Mouse (Mus musculus) forebrain, embryonic 15.5 days (tissue): Measurements from ENCODE around the gene Phka2. TPM values are rescaled to one million over a fixed set of nuclear protein-coding genes. Genes with fewer than 3 reads are reported as not detected.
A peak's percentile ranks its signal among the peaks of the same experiment; 100 is the strongest.

Source experiments
- ATAC-seq: fragments of 200-750 bp; cut with Nextera tagmentation; replicated peaks from 2 replicates; pipeline ENCODE4 v1.8.0; 2017; ENCODE audit warnings: mild to moderate bottlenecking, moderate TSS enrichment, moderate library complexity
- H3K27ac ChIP-seq: fragments of 300-500 bp; sonication (generic); replicated peaks from 2 replicates; pipeline ENCODE4 v1.5.1; 2015; ENCODE audit warnings: mild to moderate bottlenecking, inconsistent platforms
- H3K27me3 ChIP-seq: fragments of 300-500 bp; sonication (generic); 2 replicates; pipeline ENCODE4 v1.6.1; 2015; ENCODE audit warnings: inconsistent platforms
- H3K36me3 ChIP-seq: fragments of 300-500 bp; sonication (generic); 2 replicates; pipeline ENCODE4 v1.6.1; 2015; ENCODE audit warnings: mild to moderate bottlenecking, inconsistent platforms
- H3K4me1 ChIP-seq: fragments of 300-500 bp; sonication (generic); 2 replicates; pipeline ENCODE4 v1.6.1; 2015; ENCODE audit warnings: inconsistent platforms
- H3K4me2 ChIP-seq: fragments of 300-500 bp; sonication (generic); replicated peaks from 2 replicates; pipeline ENCODE4 v1.6.1; 2015; ENCODE audit warnings: mild to moderate bottlenecking, inconsistent platforms
- H3K4me3 ChIP-seq: fragments of 300-500 bp; sonication (generic); 2 replicates; pipeline ENCODE4 v1.5.1; 2015; ENCODE audit warnings: mild to moderate bottlenecking, inconsistent platforms
- H3K9ac ChIP-seq: fragments of 300-500 bp; sonication (generic); replicated peaks from 2 replicates; pipeline ENCODE4 v1.6.1; 2015; ENCODE audit warnings: mild to moderate bottlenecking, inconsistent platforms
- H3K9me3 ChIP-seq: fragments of 300-500 bp; sonication (generic); 2 replicates; pipeline ENCODE4 v1.6.1; 2016; ENCODE audit warnings: inconsistent platforms
- WGBS: fragments of 180-500 bp; shearing (Covaris S2); methylation state at CpG from one replicate; pipeline ENCODE4 v1.1.7; 2015; ENCODE audit warnings: mixed read lengths; 5-methylcytosine and 5-hydroxymethylcytosine counted together
- polyA plus RNA-seq: library from polyadenylated mRNA; unstranded; fragments of >200 nt; fragmentation: Nextera tagmentation; extraction: Ambion mirVana; gene quantifications from 2 replicates; pipeline ENCODE4 v1.2.1, GENCODE M21; 2015

Gene Phka2
- polyA plus RNA-seq, 1 experiment from 2014 or later = 11.7 TPM

DNA sequence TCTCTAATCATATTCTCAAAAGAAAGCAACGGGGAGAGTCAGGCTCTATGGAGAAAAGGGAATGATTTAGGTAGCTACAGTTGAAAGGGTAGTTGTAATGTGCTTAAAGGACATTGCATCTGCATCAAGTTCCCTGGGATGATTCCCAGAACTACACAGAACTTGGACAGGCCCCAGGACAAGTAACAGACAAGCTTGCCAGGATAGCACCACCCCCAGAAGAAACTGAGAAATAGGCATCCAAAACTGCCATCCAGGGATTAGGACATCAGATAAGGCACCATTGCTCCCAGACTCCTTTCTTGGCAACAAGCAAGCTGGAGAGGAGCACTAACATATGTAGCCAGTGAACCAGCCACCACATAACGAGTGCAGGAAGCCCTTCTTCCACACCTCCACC is 40.8 kb downstream of the Phka2 start:
- no peak overlapping the region for H3K9ac ChIP-seq
- H3K9me3 ChIP-seq = no peaks in the 10 kb centered on the region
- H3K27ac ChIP-seq = no peak overlapping the region
- no peak overlapping the region for H3K4me2 ChIP-seq
- no peak for ATAC-seq
- no peaks in the 10 kb centered on the region for H3K27me3 ChIP-seq
- WGBS = 52% methylated on average over 2 of the region's 2 CpGs
- no peaks in the 10 kb centered on the region for H3K4me1 ChIP-seq
- H3K36me3 ChIP-seq = no peaks in the 10 kb centered on the region
- no peak overlapping the region for H3K4me3 ChIP-seq

- Histone ChIP-seq H3K4me1 (no peaks in the 10 kb centered on the region), H3K9ac (no peak overlapping the region), H3K27me3 (no peaks in the 10 kb centered on the region), H3K27ac (no peak overlapping the region), H3K4me2 (no peak overlapping the region), H3K4me3 (no peak overlapping the region), H3K9me3 (no peaks in the 10 kb centered on the region), H3K36me3 (no peaks in the 10 kb centered on the region)
- ATAC-seq = no peak
- 58% methylated on average over 1 of the region's 1 CpGs for WGBS
These were observed 46.9 kb downstream of the Phka2 start for GRCm38 (mm10) chrX:160548875-160549274.

- no peak overlapping the region for H3K9ac ChIP-seq
- H3K9me3 ChIP-seq = no peaks in the 10 kb centered on the region
- 55% methylated on average over 4 of the region's 4 CpGs for WGBS
- H3K4me1 ChIP-seq = no peaks in the 10 kb centered on the region
- no peaks in the 10 kb centered on the region for H3K36me3 ChIP-seq
- no peak overlapping the region for H3K27ac ChIP-seq
- H3K4me2 ChIP-seq = no peak overlapping the region
- no peaks in the 10 kb centered on the region for H3K27me3 ChIP-seq
- no peak overlapping the region for H3K4me3 ChIP-seq
- ATAC-seq = no peak
These were observed 50.1 kb downstream of the Phka2 start for GRCm38 (mm10) chrX:160552066-160552465.

- H3K4me3 ChIP-seq = no peak overlapping the region
- no peaks in the 10 kb centered on the region for H3K36me3 ChIP-seq
- ATAC-seq = peak; percentile 68
- H3K4me2 ChIP-seq = no peak overlapping the region
- WGBS = 51% methylated on average over 5 of the region's 5 CpGs
- H3K9me3 ChIP-seq = no peaks in the 10 kb centered on the region
- no peak overlapping the region for H3K27ac ChIP-seq
- H3K4me1 ChIP-seq = peaks cover 5% of the 10 kb centered on the region
- H3K27me3 ChIP-seq = no peaks in the 10 kb centered on the region
- H3K9ac ChIP-seq = no peak overlapping the region
These were observed 81.6 kb downstream of the Phka2 start for GRCm38 (mm10) chrX:160583589-160583988.

DNA sequence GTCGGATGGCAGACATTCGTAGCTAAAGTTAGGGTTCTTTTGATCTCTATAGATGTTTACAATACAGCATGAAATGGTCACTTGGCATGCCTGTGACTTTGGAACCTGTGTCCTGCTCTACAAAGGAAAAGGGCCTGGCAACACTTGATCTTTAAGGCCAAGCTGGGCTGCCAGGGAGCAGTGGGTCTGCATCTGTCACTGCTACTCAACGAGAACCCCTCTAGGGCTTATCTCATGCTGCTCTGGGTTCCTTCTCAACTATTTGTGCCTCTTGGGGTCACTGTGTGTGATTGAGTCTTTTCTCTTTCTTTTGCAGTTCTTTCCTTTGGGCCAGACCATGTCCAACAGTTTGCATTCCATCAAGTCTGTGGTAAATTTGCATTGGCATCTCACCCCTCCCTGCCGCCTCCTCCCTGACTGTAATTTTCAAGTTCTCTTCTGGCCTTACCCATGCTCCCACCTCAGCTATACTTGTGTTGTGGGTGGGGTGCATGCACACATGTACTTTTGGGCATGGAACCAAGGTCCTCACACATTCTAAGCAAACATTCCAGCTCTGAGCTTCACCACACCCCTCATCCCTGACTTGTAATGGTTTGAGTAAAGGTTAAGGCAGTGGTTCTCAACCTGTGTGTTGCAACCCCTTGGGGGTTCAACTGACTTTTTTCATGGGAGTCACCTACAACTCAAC is 82.3 kb downstream of the Phka2 start:
- WGBS = 92% methylated on average over 4 of the region's 4 CpGs
- no peaks in the 10 kb centered on the region for H3K36me3 ChIP-seq
- no peaks in the 10 kb centered on the region for H3K9me3 ChIP-seq

DNA sequence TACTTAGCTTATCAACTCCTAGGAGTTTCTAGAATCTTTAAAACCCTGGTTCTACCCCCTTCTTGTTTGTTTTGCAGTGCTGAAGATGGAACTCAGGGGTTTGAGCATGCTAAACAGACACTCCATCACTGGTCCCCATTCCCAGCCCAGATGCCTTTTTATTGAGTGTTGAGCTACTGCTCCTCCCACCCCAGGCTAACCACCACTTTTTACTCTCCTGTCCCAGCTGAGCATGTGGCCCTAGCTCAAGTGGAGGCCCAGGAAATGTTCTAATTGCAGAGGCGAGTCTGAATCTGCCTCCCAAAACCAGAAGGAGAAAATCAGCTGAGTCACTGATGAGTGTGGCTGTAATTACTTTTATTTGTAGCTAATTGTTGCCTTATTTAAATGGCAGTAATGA is 83.1 kb downstream of the Phka2 start:
- Histone ChIP-seq H3K4me2 (no peak overlapping the region), H3K36me3 (no peaks in the 10 kb centered on the region), H3K4me3 (no peak overlapping the region), H3K27ac (no peak overlapping the region), H3K27me3 (no peaks in the 10 kb centered on the region), H3K4me1 (peaks cover 5% of the 10 kb centered on the region), H3K9me3 (no peaks in the 10 kb centered on the region), H3K9ac (no peak overlapping the region)
- whole genome bisulfite sequencing = 53% methylated on average over 1 of the region's 1 CpGs
- ATAC-seq = no peak

More for the DNA sequence above, 82.3 kb downstream of the Phka2 start:
- Histone ChIP-seq H3K4me2 (no peak overlapping the region), H3K9ac (no peak overlapping the region), H3K4me1 (peaks cover 5% of the 10 kb centered on the region), H3K27ac (no peak overlapping the region), H3K4me3 (no peak overlapping the region), H3K27me3 (no peaks in the 10 kb centered on the region)
- no peak for ATAC-seq

- 69% methylated on average over 4 of the region's 4 CpGs for WGBS
- Histone ChIP-seq H3K4me1 (peaks cover 5% of the 10 kb centered on the region), H3K9me3 (no peaks in the 10 kb centered on the region), H3K27me3 (no peaks in the 10 kb centered on the region), H3K36me3 (no peaks in the 10 kb centered on the region), H3K9ac (no peak overlapping the region), H3K27ac (peak overlapping the region; percentile 52), H3K4me2 (no peak overlapping the region), H3K4me3 (no peak overlapping the region)
- ATAC-seq = peak; percentile 26; the same call in 1 of the 2 replicates
These were observed 86.6 kb downstream of the Phka2 start for GRCm38 (mm10) chrX:160588523-160588922.

- H3K36me3 ChIP-seq = no peaks in the 10 kb centered on the region
- no peaks in the 10 kb centered on the region for H3K9me3 ChIP-seq
- no peaks in the 10 kb centered on the region for H3K27me3 ChIP-seq
- no peak overlapping the region for H3K27ac ChIP-seq
- peaks cover 5% of the 10 kb centered on the region for H3K4me1 ChIP-seq
- ATAC-seq = no peak
- 90% methylated on average over 7 of the region's 7 CpGs for WGBS
- H3K9ac ChIP-seq = no peak overlapping the region
- no peak overlapping the region for H3K4me2 ChIP-seq
- H3K4me3 ChIP-seq = no peak overlapping the region
These were observed 88.2 kb downstream of the Phka2 start for GRCm38 (mm10) chrX:160590147-160590546.

DNA sequence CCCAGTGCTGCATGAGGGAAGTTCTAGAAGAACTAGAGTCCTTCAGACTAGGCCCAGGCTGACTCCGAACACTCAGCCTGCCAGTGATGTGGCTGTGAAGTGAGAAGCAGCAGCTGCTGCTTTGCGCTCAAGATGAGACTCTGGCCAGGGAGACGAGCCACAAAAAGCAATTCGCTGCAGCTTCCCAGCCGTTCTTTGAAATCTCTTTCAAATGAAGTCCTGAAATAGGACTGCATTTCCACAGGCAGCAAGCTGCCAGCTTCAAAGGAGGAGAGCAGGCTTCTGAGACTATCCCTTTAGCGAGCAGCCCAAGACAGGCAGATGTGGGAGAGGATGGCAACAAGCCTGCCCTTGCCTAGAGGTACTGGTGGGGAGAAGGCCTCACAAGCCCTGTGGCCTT is 91.0 kb downstream of the Phka2 start:
- no peaks in the 10 kb centered on the region for H3K27me3 ChIP-seq
- WGBS = 58% methylated on average over 6 of the region's 6 CpGs
- H3K9me3 ChIP-seq = no peaks in the 10 kb centered on the region
- 0 out of 2 replicates have a peak overlapping the region, but pooled peaks have one; percentile 34 for H3K27ac ChIP-seq
- H3K4me1 ChIP-seq = peaks cover 5% of the 10 kb centered on the region
- no peak for ATAC-seq
- no peak overlapping the region for H3K9ac ChIP-seq
- no peak overlapping the region for H3K4me3 ChIP-seq
- no peaks in the 10 kb centered on the region for H3K36me3 ChIP-seq
- no peak overlapping the region for H3K4me2 ChIP-seq

DNA sequence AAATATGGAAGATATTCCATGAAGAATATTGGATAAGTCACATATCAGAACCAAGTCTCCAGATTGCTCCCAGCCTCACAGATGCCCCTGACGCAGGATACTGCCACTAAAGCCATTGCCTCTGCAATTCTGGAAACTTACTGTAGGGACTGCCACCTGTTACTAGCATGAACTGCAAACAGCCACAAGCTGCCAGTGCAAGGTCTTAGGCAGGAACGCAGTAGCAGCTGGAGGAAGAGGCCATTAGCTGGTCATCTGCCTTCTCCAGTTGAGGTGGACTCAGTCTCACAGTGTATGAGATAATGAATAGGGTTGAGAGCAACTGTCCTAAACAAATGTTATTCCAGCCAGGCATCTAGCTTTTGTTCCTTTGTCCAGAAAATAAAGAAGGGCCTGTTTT is 96.1 kb downstream of the Phka2 start:
- Histone ChIP-seq H3K9ac (no peak overlapping the region), H3K4me1 (peaks cover 25% of the 10 kb centered on the region), H3K4me3 (no peak overlapping the region), H3K27me3 (no peaks in the 10 kb centered on the region), H3K4me2 (no peak overlapping the region), H3K27ac (peak overlapping the region; percentile 80), H3K9me3 (no peaks in the 10 kb centered on the region), H3K36me3 (no peaks in the 10 kb centered on the region)
- no peak for ATAC-seq
- 77% methylated on average over 2 of the region's 2 CpGs for WGBS

- peaks cover 25% of the 10 kb centered on the region for H3K4me1 ChIP-seq
- H3K4me3 ChIP-seq = no peak overlapping the region
- 44% methylated on average over 3 of the region's 3 CpGs for WGBS
- no peaks in the 10 kb centered on the region for H3K27me3 ChIP-seq
- no peak overlapping the region for H3K4me2 ChIP-seq
- no peaks in the 10 kb centered on the region for H3K9me3 ChIP-seq
- H3K36me3 ChIP-seq = no peaks in the 10 kb centered on the region
- peak; percentile 96 for ATAC-seq
- H3K27ac ChIP-seq = peak overlapping the region; percentile 80
- H3K9ac ChIP-seq = no peak overlapping the region
These were observed 96.8 kb downstream of the Phka2 start for GRCm38 (mm10) chrX:160598562-160599458.

DNA sequence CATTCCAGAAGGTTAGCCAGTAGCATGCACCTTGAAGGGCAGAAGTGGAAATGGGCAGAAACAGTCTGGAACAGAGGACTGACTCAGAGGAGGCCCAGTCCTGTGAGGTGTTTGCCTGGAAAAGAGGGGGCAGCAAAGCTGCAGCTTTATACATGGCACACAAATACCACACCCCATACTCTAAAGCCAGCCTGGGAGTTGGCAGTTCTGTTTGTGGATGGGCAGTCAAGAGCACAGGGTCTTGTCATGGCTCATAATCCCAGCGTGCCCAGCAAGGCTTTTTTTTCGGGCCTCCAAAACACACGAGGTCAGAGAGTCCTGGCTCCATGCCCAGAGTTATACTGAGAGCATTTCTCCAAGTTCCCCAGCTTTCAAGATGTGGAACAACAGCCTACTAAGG is 99.1 kb downstream of the Phka2 start:
- H3K4me1 ChIP-seq = peaks cover 25% of the 10 kb centered on the region
- no peak overlapping the region for H3K9ac ChIP-seq
- no peaks in the 10 kb centered on the region for H3K9me3 ChIP-seq
- no peak overlapping the region for H3K4me2 ChIP-seq
- H3K4me3 ChIP-seq = no peak overlapping the region
- H3K27me3 ChIP-seq = no peaks in the 10 kb centered on the region
- H3K36me3 ChIP-seq = no peaks in the 10 kb centered on the region
- H3K27ac ChIP-seq = no peak overlapping the region
- 44% methylated on average over 3 of the region's 3 CpGs for WGBS
- ATAC-seq = no peak
